Mouse (Mus musculus): Measurements from ENCODE around the gene Proser3. TPM values are rescaled to one million over a fixed set of nuclear protein-coding genes. Genes with fewer than 3 reads are reported as not detected.
A peak's percentile ranks its signal among the peaks of the same experiment; 100 is the strongest.

Proser3 gene
- polyA plus RNA-seq, 1 experiment from 2014 or later = 18.6 TPM

DNA sequence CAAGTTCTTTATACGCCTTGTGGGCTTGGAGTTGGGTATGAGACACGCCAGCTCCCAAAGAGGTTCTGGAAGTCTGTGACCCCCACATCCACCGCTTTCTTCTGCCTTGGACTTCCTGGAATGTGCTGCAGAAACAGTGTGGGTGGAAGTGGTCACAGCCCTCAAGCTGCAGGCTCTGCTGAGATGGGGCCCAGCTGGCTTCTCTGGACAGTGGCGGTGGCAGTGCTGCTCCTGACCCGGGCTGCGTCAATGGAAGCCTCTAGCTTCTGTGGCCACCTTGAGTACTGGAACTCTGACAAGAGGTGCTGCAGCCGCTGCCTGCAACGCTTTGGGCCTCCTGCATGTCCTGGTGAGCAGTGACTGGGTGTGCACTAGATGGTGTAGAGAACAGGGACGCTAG lies 13.9 kb upstream of the Proser3 start:
- no peak overlapping the region for H3K4me2 ChIP-seq
- peaks cover 55% of the 10 kb centered on the region for H3K36me3 ChIP-seq (replicated peaks)
- peaks cover 14% of the 10 kb centered on the region for H3K4me1 ChIP-seq
- H3K27ac ChIP-seq = no peak overlapping the region
- no peak overlapping the region for H3K4me3 ChIP-seq (replicated peaks)
- no peaks in the 10 kb centered on the region for H3K9me3 ChIP-seq
- no peak for ATAC-seq (ENCODE audit: low FRiP score)
- whole genome bisulfite sequencing = 89% methylated on average over 9 of the region's 9 CpGs
- no peak overlapping the region for H3K9ac ChIP-seq
- no peaks in the 10 kb centered on the region for H3K27me3 ChIP-seq

DNA sequence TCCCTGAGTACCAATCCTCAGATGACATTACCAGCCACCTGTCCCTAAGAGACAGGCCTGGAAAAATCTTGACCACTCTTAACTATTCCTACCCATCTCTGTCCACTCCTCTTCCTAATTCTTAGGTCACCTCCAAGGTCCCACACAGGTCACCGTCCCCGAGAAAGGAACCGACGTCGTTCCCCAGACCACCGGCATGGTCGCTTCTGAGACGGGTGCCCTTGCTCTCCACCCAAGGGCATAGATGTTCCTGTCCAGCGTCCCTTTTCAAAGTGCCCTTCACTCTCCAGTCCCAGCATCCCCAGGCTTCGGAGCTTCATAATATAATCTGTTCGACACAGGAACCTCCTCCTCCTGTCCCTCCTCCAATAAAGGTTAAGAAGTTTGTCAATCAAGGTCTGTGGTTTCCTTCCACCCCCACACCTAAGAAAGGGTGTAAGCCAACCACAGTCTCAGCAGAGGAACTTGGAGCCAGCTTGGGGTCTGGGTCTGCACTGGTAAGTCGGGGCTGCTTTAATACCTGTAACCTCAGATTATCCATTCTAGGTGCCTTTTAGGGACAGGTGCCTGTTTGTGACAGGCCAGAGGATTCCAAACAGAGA lies 13.0 kb upstream of the Proser3 start, which contains the start of gene Igflr1:
TSS of gene Igflr1 (plus strand) at position 458 of the 602 bp plus-strand sequence.
- no peak for ATAC-seq (ENCODE audit: low FRiP score)
- no peaks in the 10 kb centered on the region for H3K27me3 ChIP-seq
- no peak within 1 kb of the TSS for H3K9ac ChIP-seq
- no peaks in the 10 kb centered on the region for H3K9me3 ChIP-seq
- H3K4me2 ChIP-seq = no peak within 1 kb of the TSS
- peak within 1 kb of the TSS; percentile 77; the same call in 1 of the 2 replicates for H3K4me3 ChIP-seq (replicated peaks)
- no peak within 1 kb of the TSS for H3K27ac ChIP-seq
- H3K36me3 ChIP-seq (replicated peaks) = peaks cover 46% of the 10 kb centered on the region
- H3K4me1 ChIP-seq = peaks cover 17% of the 10 kb centered on the region
- WGBS = 96% methylated on average over 12 of the region's 12 CpGs

GRCm38 (mm10) chr7:30563906-30564280 lies 11.8 kb upstream of the Proser3 start:
- ATAC-seq (ENCODE audit: low FRiP score) = no peak
- Histone ChIP-seq H3K36me3 (replicated peaks) (peaks cover 34% of the 10 kb centered on the region), H3K27me3 (no peaks in the 10 kb centered on the region), H3K4me3 (replicated peaks) (peak overlapping the region; percentile 77), H3K27ac (peak overlapping the region; percentile 94; the same call in 1 of the 2 replicates), H3K9me3 (no peaks in the 10 kb centered on the region), H3K9ac (peak overlapping the region; percentile 80), H3K4me1 (peaks cover 22% of the 10 kb centered on the region), H3K4me2 (peak overlapping the region; percentile 87)
- WGBS = 36% methylated on average over 6 of the region's 6 CpGs

GRCm38 (mm10) chr7:30563117-30563905 lies 11.2 kb upstream of the Proser3 start, which contains the start of the genes U2af1l4, Gm49396 and Psenen:
Gene U2af1l4, plus strand, starts transcription at chr7:30563301.
Gene Gm49396, plus strand, starts transcription at chr7:30563344.
Gene Psenen, minus strand, starts transcription at chr7:30563627.
- Histone ChIP-seq H3K4me3 (replicated peaks) (peak within 1 kb of the TSS; percentile 77), H3K27me3 (no peaks in the 10 kb centered on the region), H3K27ac (peak within 1 kb of the TSS; percentile 94), H3K36me3 (replicated peaks) (peaks cover 28% of the 10 kb centered on the region), H3K9me3 (no peaks in the 10 kb centered on the region), H3K9ac (peak within 1 kb of the TSS; percentile 80), H3K4me1 (peaks cover 28% of the 10 kb centered on the region), H3K4me2 (peak within 1 kb of the TSS; percentile 87)
- ATAC-seq (ENCODE audit: low FRiP score) = peak; percentile 88
- under 1% methylated on average over 45 of the region's 45 CpGs for WGBS

DNA sequence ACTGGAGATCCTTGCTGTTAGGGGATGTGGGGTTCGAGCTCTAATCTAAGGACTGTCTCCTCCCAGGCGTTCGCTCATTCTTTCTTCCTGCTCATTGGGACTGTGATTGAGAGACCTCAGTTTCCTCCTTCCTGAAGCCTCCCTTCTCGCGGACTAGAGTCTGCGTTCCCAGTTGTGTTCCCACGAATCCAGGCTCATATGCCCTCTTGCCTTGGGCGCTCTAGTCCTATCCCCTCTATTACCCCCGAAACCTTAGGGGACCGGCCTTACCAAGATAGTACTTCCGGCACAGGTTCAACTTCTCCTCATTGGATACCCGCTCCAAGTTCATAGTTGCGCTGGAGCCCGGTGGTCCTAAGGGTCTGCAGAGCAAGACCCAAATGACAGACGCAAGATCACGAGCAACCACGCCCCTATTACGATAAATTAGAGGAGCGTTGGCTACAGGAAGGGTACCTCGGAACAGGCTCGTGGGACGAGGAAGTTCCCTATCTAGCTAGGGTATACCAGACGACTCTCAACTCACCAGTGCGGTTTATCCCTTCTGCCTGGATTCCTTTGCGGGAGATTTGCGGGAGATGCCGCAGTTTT lies 10.5 kb upstream of the Proser3 start:
- peak overlapping the region; percentile 77 for H3K4me3 ChIP-seq (replicated peaks)
- peak overlapping the region; percentile 80 for H3K9ac ChIP-seq
- WGBS = 2% methylated on average over 27 of the region's 27 CpGs
- peaks cover 29% of the 10 kb centered on the region for H3K36me3 ChIP-seq (replicated peaks)
- no peaks in the 10 kb centered on the region for H3K9me3 ChIP-seq
- H3K27ac ChIP-seq = peak overlapping the region; percentile 94
- H3K4me1 ChIP-seq = peaks cover 33% of the 10 kb centered on the region
- no peak for ATAC-seq (ENCODE audit: low FRiP score)
- no peaks in the 10 kb centered on the region for H3K27me3 ChIP-seq
- H3K4me2 ChIP-seq = peak overlapping the region; percentile 87

- Histone ChIP-seq H3K9me3 (no peaks in the 10 kb centered on the region), H3K27ac (0 out of 2 replicates have a peak overlapping the region, but pooled peaks have one; percentile 14), H3K36me3 (replicated peaks) (peaks cover 29% of the 10 kb centered on the region), H3K4me2 (peak overlapping the region; percentile 94; the same call in 1 of the 2 replicates), H3K9ac (no peak overlapping the region), H3K4me1 (peaks cover 34% of the 10 kb centered on the region), H3K4me3 (replicated peaks) (no peak overlapping the region), H3K27me3 (no peaks in the 10 kb centered on the region)
- no peak for ATAC-seq (ENCODE audit: low FRiP score)
- 80% methylated on average over 2 of the region's 2 CpGs for WGBS
Measured at GRCm38 (mm10) chr7:30560296-30560695, 8.2 kb upstream of the Proser3 start.

- peak; percentile 89 for ATAC-seq (ENCODE audit: low FRiP score)
Measured at GRCm38 (mm10) chr7:30559443-30559954, 7.4 kb upstream of the Proser3 start, which contains the start of gene Lin37. Gene Lin37, minus strand, starts transcription at chr7:30559838.

DNA sequence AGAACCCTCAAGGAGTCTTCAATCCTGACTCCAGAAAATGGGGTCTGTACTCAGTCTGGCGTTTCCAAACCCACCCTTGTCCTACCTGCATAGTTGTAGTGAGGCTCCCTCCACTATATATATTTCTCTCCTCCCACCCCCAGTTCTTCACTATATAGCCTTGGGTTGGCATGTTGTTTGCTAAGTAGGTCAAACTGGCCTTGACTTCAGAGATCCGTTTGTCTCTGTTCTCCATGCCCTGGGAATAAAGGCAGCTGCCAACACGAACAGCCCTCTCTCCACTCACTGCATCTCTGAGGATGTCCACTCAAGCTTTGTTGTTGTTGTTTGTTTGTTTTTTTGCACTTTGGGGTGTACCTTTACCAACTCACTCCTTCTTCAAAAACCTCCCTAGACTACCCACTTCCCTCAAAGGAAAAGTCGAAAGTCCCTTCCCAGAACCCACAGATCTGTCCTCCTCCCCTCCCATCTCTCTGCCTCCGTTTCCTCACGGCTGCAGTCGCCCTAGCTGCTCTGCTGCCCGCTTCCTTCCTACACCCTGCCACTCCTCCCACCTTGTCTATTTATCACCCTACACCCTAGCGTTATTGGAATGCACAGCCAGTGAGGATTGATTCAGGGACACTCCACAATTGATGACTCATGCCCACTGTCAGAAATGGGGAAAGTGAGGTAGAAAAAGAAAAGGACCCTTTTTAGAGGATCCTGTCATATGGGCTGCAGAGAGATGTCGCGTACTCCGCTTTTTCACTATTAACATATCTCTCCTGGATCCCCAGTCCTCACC lies 6.8 kb upstream of the Proser3 start:
- Histone ChIP-seq H3K27ac (peak overlapping the region; percentile 67), H3K4me2 (peak overlapping the region; percentile 94), H3K27me3 (no peaks in the 10 kb centered on the region), H3K9me3 (no peaks in the 10 kb centered on the region), H3K9ac (peak overlapping the region; percentile 81), H3K4me3 (replicated peaks) (peak overlapping the region; percentile 62), H3K4me1 (peaks cover 33% of the 10 kb centered on the region), H3K36me3 (replicated peaks) (peaks cover 41% of the 10 kb centered on the region)
- no peak for ATAC-seq (ENCODE audit: low FRiP score)
- 17% methylated on average over 12 of the region's 12 CpGs for WGBS

More at GRCm38 (mm10) chr7:30559443-30559954, 7.4 kb upstream of the Proser3 start, which contains the start of gene Lin37:
- H3K4me2 ChIP-seq = peak within 1 kb of the TSS; percentile 94
- peak within 1 kb of the TSS; percentile 62 for H3K4me3 ChIP-seq (replicated peaks)
- H3K36me3 ChIP-seq (replicated peaks) = peaks cover 35% of the 10 kb centered on the region
- no peaks in the 10 kb centered on the region for H3K9me3 ChIP-seq
- WGBS = 0% methylated on average over 20 of the region's 20 CpGs
- H3K9ac ChIP-seq = peak within 1 kb of the TSS; percentile 81
- H3K27ac ChIP-seq = peak within 1 kb of the TSS; percentile 67
- peaks cover 34% of the 10 kb centered on the region for H3K4me1 ChIP-seq
- H3K27me3 ChIP-seq = no peaks in the 10 kb centered on the region

DNA sequence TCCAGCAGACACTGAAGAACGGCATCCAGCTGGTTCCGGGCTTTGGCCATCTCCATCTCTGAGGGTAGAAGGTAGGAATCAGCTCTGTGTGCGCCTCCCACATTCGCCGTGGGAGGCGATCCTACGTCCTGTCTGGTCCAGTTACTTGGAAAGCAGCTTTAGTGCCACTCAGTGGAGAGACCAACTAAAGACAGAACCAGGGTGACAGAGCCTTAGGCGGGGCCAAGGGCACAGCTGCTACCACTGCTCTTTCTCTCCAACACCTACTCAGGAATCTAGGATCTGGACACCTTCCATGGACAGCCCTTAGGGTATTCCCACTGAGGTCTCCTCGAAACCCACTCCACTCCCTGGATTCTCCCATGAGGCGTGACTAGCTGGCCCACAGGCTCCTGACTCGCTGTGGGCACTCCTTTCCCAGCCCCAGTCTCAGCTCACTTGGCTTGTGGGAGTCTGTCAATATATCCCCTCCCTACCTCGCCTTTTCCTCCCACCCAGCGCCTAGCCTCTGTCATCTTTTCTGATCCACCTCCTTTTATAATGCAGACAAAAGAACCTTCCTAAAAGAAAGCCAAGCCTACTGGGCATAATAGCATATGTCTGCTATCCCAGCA lies 5.9 kb upstream of the Proser3 start:
- 89% methylated on average over 13 of the region's 13 CpGs for WGBS
- H3K9ac ChIP-seq = 0 out of 2 replicates have a peak overlapping the region, but pooled peaks have one; percentile 4
- peaks cover 38% of the 10 kb centered on the region for H3K4me1 ChIP-seq
- no peak for ATAC-seq (ENCODE audit: low FRiP score)
- peaks cover 41% of the 10 kb centered on the region for H3K36me3 ChIP-seq (replicated peaks)
- no peak overlapping the region for H3K27ac ChIP-seq
- H3K27me3 ChIP-seq = no peaks in the 10 kb centered on the region
- H3K9me3 ChIP-seq = no peaks in the 10 kb centered on the region
- H3K4me2 ChIP-seq = peak overlapping the region; percentile 94
- H3K4me3 ChIP-seq (replicated peaks) = peak overlapping the region; percentile 62

- H3K9ac ChIP-seq = no peak overlapping the region
- no peak overlapping the region for H3K27ac ChIP-seq
- H3K36me3 ChIP-seq (replicated peaks) = peaks cover 41% of the 10 kb centered on the region
- no peaks in the 10 kb centered on the region for H3K27me3 ChIP-seq
- H3K9me3 ChIP-seq = no peaks in the 10 kb centered on the region
- no peak for ATAC-seq (ENCODE audit: low FRiP score)
- WGBS = 94% methylated on average over 18 of the region's 18 CpGs
- peaks cover 40% of the 10 kb centered on the region for H3K4me1 ChIP-seq
- no peak overlapping the region for H3K4me2 ChIP-seq
- H3K4me3 ChIP-seq (replicated peaks) = no peak overlapping the region
Measured at GRCm38 (mm10) chr7:30556894-30557536, 4.9 kb upstream of the Proser3 start.
